Mouse (Mus musculus) forebrain, embryonic 12.5 days (tissue): ENCODE data around the gene Ifi27l2a. TPM values are rescaled to one million over a fixed set of nuclear protein-coding genes. Genes with fewer than 3 reads are reported as not detected.
"Not testable (repeated sequence)": the region's sequence is repeated elsewhere in the genome, so short reads cannot be mapped to it uniquely, and the experiment has no call there.

ENCODE experiments used
- ATAC-seq: fragments of 200-750 bp; cut with Nextera tagmentation; 2 replicates; pipeline ENCODE4 v1.8.0; 2017; ENCODE audit warnings: moderate TSS enrichment; ENCODE audit not compliant: low FRiP score
- H3K27ac ChIP-seq: fragments of 300-500 bp; sonication (generic); 2 replicates; pipeline ENCODE4 v1.5.1; 2016; ENCODE audit warnings: mild to moderate bottlenecking
- H3K27me3 ChIP-seq: fragments of 300-500 bp; sonication (generic); 2 replicates; pipeline ENCODE4 v1.6.1; 2016; ENCODE audit warnings: mild to moderate bottlenecking
- H3K36me3 ChIP-seq: fragments of 300-500 bp; sonication (generic); replicated peaks from 2 replicates; pipeline ENCODE4 v1.6.1; 2016; ENCODE audit warnings: mild to moderate bottlenecking
- H3K4me1 ChIP-seq: fragments of 300-500 bp; sonication (generic); 2 replicates; pipeline ENCODE4 v1.6.1; 2016
- H3K4me2 ChIP-seq: fragments of 300-500 bp; sonication (generic); 2 replicates; pipeline ENCODE4 v1.6.1; 2016; ENCODE audit warnings: mild to moderate bottlenecking, moderate library complexity
- H3K4me3 ChIP-seq: fragments of 300-500 bp; sonication (generic); replicated peaks from 2 replicates; pipeline ENCODE4 v1.5.1; 2016; ENCODE audit warnings: mild to moderate bottlenecking
- H3K9ac ChIP-seq: fragments of 300-500 bp; sonication (generic); 2 replicates; pipeline ENCODE4 v1.6.1; 2016; ENCODE audit warnings: mild to moderate bottlenecking
- H3K9me3 ChIP-seq: fragments of 300-500 bp; sonication (generic); 2 replicates; pipeline ENCODE4 v1.6.1; 2016
- WGBS: fragments of 180-500 bp; shearing (Covaris S2); methylation state at CpG from one replicate; pipeline ENCODE4 v1.1.7; 2016; 5-methylcytosine and 5-hydroxymethylcytosine counted together
- polyA plus RNA-seq: library from polyadenylated mRNA; unstranded; fragments of >200 nt; fragmentation: Nextera tagmentation; extraction: Ambion mirVana; gene quantifications from 2 replicates; pipeline ENCODE4 v1.2.1, GENCODE M21; 2016

Gene Ifi27l2a
- polyA plus RNA-seq, 1 experiment from 2014 or later = 1.7 TPM

DNA sequence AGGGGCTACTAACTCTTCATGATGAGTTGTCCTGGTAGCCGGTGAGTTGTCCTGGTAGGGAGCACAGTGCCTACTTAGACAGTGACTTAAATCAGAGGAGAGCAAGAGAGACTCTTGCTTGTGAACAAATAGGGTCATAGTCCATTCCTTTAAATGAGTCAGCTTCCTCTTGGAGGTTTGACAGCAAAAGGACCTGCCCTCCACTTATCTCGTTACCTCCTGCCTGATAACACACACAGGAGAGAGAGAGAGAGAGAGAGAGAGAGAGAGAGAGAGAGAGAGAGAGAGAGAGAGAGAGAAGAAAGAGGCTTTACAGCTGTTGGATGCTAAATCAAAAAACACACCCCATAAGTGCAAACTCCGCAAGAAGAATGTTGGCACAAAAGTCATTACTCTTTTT, 13.7 kb upstream of the Ifi27l2a start, which contains the start of gene Ifi27l2b:
Gene Ifi27l2b, minus strand, starts transcription at position 84 of the 400 bp plus-strand sequence.
- Histone ChIP-seq H3K4me3 (no peak within 1 kb of the TSS), H3K4me1 (no peaks in the 10 kb centered on the region), H3K27ac (no peak within 1 kb of the TSS), H3K9me3 (no peaks in the 10 kb centered on the region), H3K4me2 (no peak within 1 kb of the TSS), H3K27me3 (no peaks in the 10 kb centered on the region), H3K36me3 (no peaks in the 10 kb centered on the region), H3K9ac (no peak within 1 kb of the TSS)
- no peak for ATAC-seq
- 82% methylated on average over 3 of the region's 3 CpGs for WGBS

DNA sequence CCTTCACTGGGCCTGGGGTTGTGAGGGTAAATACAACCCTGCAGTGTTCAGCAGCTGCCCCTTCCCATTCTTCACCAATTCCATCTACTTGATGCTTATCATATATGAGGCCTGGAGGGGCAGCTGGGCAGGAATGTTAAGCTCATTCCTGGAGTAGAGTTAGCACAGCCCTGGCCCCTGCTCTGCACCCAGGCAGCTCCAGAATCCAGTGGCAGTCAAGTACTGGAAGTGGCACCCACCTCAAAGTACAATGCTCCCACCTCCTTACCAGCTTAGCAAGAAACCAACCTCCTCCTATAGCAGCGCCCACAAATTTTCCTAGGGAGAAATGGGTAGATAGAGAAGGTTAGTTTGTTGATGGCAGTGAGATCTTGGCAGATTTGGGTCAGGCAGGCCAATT, 13.2 kb upstream of the Ifi27l2a start:
- H3K4me2 ChIP-seq, H3K9me3 ChIP-seq, ATAC-seq, H3K36me3 ChIP-seq, H3K4me1 ChIP-seq, H3K9ac ChIP-seq, H3K27ac ChIP-seq, H3K4me3 ChIP-seq, H3K27me3 ChIP-seq: not testable (repeated sequence)
- WGBS = no CpG with 5 or more reads among the region's 1 CpGs

DNA sequence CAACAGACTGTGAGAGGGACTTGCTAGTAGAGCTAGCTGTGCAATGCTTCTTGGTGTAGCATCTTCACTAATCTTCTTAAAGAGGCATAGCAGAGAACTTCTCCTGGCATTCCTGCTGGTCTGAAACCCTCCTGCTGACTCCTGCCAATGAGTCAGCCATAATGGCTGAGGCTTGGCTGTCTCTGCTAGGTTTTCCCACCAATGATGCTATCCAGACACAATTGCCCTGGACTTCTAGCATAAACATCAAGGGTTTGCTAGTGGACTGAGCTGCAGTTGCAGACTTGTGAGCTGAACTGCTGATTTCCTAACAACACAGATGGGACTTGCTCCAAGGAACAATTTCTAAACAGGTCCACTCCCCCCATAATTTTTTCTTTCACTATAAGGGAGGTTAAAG, 9.9 kb upstream of the Ifi27l2a start:
- no peak overlapping the region for H3K9ac ChIP-seq
- H3K27me3 ChIP-seq = no peaks in the 10 kb centered on the region
- no peaks in the 10 kb centered on the region for H3K9me3 ChIP-seq
- no peak overlapping the region for H3K27ac ChIP-seq
- no peak for ATAC-seq
- no peaks in the 10 kb centered on the region for H3K4me1 ChIP-seq
- H3K4me3 ChIP-seq = no peak overlapping the region
- no peaks in the 10 kb centered on the region for H3K36me3 ChIP-seq
- no peak overlapping the region for H3K4me2 ChIP-seq

DNA sequence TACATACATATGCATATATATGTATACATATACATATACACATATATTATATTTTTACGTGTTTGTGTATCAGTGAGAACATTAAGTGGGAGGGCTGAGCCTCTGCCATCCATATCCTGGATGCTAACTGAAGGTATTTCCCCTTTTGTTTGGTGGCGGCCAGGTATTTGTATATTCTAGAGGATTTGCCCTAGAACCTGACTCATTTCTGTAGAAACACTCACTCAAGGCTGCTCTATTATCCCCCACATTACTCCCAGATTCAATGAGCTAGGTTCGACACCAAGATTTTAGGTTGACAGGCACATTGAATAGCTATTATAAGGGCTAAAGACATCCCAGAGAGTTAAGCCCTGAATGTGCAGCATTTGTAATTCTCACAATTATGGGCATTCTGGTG, 1.6 kb upstream of the Ifi27l2a start:
- no peaks in the 10 kb centered on the region for H3K27me3 ChIP-seq
- no peaks in the 10 kb centered on the region for H3K4me1 ChIP-seq
- no peak for ATAC-seq
- no peak overlapping the region for H3K4me3 ChIP-seq
- H3K9me3 ChIP-seq = no peaks in the 10 kb centered on the region
- H3K27ac ChIP-seq = no peak overlapping the region
- WGBS = 64% methylated on average over 3 of the region's 3 CpGs
- H3K36me3 ChIP-seq = no peaks in the 10 kb centered on the region
- H3K9ac ChIP-seq = no peak overlapping the region
- H3K4me2 ChIP-seq = no peak overlapping the region

DNA sequence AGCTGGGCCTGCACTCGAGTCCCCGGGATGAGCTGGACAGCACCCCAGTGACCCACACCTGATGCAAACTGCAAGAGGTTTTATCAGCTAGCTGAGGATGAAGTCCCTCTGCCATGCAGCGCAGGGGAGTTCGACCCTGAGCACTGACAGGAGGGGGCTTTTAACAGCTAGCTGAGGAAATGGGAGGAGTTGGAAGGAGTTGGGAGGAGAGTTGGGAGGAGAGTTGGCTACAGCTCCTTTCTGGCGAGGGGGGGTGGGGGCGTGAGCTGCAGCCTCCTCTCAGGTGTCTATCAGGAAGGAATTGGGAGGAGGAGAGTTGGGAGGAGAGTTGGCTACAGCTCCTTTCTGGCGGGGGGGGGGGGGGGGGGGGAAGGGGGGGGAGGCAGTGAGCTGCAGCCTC, 781 bp upstream of the Ifi27l2a start:
- not testable (repeated sequence) for H3K36me3 ChIP-seq, H3K9ac ChIP-seq, H3K4me3 ChIP-seq, ATAC-seq, H3K9me3 ChIP-seq, H3K4me2 ChIP-seq, H3K27ac ChIP-seq, H3K27me3 ChIP-seq, H3K4me1 ChIP-seq
- WGBS = 48% methylated on average over 6 of the region's 7 CpGs

DNA sequence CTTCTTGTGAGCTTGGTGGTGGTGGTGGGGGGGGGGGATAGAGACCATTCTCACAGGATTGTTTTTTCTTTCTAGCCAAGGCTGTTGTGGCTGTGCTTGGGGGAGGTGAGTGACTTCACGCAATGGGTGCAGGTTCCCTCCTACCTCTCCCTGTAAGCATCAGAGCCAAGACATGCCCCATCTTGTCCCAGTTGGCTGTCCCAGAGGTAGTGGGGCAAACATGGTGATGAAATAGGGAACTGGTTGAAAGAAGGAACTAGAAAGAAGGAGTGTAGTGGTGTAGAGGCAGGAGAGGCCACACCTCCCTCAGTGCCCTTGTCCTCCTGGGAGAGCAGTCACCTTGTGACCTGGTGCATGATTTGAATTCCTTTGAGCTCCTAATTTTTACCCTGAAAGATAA, 5.9 kb downstream of the Ifi27l2a start:
- no peak for ATAC-seq
- H3K9ac ChIP-seq = no peak overlapping the region
- H3K27ac ChIP-seq = no peak overlapping the region
- H3K4me1 ChIP-seq = no peaks in the 10 kb centered on the region
- H3K27me3 ChIP-seq = no peaks in the 10 kb centered on the region
- H3K4me2 ChIP-seq = no peak overlapping the region
- 100% methylated on average over 1 of the region's 1 CpGs for WGBS
- no peaks in the 10 kb centered on the region for H3K9me3 ChIP-seq
- no peak overlapping the region for H3K4me3 ChIP-seq
- no peaks in the 10 kb centered on the region for H3K36me3 ChIP-seq

DNA sequence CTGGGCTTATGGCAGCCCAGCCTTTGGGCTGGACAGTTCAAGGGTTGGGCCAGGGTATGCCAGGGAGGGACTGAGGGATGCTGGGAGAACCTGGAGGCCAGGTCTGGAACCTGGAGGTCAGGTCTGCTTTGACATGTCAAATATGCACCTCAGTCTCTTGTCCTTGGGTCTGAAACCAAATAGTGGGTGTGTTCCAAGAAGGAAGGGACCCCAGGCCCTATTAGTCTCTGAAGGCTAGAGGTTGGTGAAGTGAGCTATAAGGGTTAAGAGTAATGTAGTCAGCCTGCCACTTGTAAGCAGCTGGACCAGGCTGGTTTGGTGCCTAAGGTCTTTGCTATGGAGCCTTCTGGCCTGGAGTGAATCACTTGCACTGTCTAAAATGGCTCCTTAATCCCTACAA, 8.6 kb downstream of the Ifi27l2a start:
- Histone ChIP-seq H3K4me3 (no peak overlapping the region), H3K9ac (no peak overlapping the region), H3K4me2 (no peak overlapping the region), H3K27ac (no peak overlapping the region), H3K4me1 (no peaks in the 10 kb centered on the region), H3K36me3 (no peaks in the 10 kb centered on the region), H3K27me3 (no peaks in the 10 kb centered on the region), H3K9me3 (no peaks in the 10 kb centered on the region)
- ATAC-seq = no peak

DNA sequence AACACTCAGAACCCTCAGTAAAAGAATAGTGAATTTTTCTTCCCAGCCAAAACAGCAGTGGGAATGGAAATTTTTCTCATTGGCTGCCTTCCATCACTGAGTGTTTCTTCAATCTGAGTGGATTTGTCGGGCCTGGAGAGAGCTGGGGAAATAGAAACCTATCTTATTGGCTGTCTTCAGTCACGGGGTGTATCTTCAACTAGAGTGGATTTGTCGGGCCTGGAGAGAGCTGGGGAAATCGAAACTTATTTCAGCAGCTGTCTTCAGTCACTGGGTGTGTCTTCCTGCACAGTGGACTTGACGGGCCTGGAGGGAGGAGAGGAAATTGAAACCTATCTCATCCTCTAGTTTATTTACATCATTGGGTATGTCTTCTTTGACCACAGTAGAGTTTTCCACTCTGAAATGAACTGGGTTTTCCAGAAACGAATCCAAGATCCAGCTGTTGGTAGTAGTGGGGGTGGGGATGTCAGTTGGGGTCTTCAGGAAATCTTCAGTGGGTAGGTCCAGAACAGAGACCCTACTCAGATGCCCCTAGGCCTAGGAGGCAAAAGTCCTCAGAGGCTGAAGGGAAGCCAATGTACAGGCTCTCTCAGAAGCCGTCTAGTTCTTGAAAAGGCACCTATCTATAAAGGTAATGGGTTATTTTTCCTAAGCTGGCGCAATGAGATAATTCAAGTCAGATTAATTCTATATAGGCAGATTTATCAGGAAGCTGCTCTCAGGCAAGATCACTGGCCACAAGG, 9.3 kb downstream of the Ifi27l2a start, which contains the start of gene Ifi27:
Gene Ifi27, plus strand, starts transcription at position 226 of the 746 bp plus-strand sequence.
- no peaks in the 10 kb centered on the region for H3K27me3 ChIP-seq
- H3K4me3 ChIP-seq = no peak within 1 kb of the TSS
- 81% methylated on average over 8 of the region's 8 CpGs for WGBS
- no peak within 1 kb of the TSS for H3K9ac ChIP-seq
- no peaks in the 10 kb centered on the region for H3K9me3 ChIP-seq
- no peaks in the 10 kb centered on the region for H3K36me3 ChIP-seq
- H3K27ac ChIP-seq = no peak within 1 kb of the TSS
- ATAC-seq = no peak
- H3K4me1 ChIP-seq = no peaks in the 10 kb centered on the region
- no peak within 1 kb of the TSS for H3K4me2 ChIP-seq

DNA sequence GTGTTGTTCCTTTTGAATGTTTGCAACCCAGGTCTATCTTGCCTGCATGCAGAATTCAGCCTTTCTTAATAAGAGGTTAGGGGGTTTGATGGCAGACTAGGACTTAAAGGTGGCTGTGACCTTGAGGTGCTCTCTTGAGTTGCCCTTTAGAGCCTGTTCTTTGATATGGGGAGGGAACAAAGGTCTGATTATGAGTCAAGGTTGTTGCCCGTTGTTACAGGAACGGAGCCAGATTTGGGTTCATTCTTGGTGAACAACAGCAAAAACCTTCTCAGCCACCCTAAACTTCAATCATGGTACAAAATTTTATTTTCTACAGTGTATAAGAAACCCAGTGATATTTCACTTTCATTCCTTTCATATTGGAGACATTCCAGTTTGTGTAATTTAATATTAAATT, 10.1 kb downstream of the Ifi27l2a start:
- Histone ChIP-seq H3K4me1 (no peaks in the 10 kb centered on the region), H3K27ac (no peak overlapping the region), H3K4me3 (no peak overlapping the region), H3K9me3 (no peaks in the 10 kb centered on the region), H3K4me2 (no peak overlapping the region), H3K9ac (no peak overlapping the region), H3K36me3 (no peaks in the 10 kb centered on the region), H3K27me3 (no peaks in the 10 kb centered on the region)
- WGBS = 80% methylated on average over 2 of the region's 2 CpGs
- ATAC-seq = no peak

DNA sequence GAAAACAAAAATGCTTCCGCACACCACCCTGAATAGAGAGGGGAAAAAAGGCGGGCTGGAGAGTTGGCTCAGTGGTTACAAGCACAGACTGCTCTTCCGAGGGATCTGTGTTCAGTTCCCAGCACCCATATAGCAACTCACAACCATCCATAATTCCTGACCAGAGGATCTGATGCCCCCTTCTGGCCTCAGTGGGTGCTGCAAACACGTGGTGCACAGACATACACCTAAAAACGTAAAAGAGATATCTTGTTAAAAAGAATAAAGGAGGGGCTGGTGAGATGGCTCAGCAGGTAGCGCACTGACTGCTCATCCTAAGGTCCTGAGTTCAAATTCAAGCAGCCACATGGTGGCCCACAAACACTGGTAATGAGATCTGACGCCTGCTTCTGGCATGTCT, 16.8 kb downstream of the Ifi27l2a start:
- 92% methylated on average over 7 of the region's 7 CpGs for WGBS
- Histone ChIP-seq H3K9me3 (no peaks in the 10 kb centered on the region), H3K4me1 (peaks cover 25% of the 10 kb centered on the region), H3K9ac (no peak overlapping the region), H3K4me3 (no peak overlapping the region), H3K36me3 (peaks cover 11% of the 10 kb centered on the region), H3K27ac (no peak overlapping the region), H3K27me3 (no peaks in the 10 kb centered on the region), H3K4me2 (no peak overlapping the region)
- no peak for ATAC-seq

DNA sequence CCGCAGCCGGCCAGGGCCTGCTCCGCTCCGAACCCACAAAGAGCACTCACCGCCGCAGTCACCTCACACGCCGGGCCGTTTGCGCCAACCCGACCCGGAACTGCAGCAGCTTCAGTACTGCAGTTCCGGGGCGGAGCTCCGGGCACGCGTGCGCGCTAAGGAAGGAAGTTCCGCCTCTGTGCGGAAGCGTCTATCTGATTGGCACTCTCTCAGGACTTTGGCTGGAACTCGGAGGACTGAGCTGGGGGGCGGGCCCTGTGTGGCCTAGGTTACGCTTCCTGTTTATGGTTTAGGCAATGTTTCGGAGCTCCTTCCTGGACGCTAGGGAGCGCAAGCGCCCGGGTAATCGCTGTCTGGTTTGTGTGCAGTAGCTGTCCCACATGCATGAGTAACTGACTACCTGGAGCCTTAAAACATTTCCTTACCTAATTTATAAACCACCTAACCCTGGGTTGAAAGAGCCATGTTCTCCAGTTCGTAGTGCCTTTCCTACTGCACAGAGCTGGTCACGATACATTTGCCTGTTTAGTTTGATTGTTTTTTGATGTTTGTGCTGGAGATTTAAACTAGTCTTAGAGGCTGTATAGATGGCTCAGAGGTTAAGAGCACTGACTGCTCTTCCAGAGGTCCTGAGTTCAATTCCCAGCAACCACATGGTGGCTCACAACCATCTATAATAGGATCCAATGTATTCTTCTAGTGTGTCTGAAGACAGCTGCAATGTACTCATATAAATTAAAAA, 17.6 kb downstream of the Ifi27l2a start, which contains the start of gene Ddx24:
Gene Ddx24, minus strand, starts transcription at position 102 of the 742 bp plus-strand sequence.
- Histone ChIP-seq H3K27me3 (no peaks in the 10 kb centered on the region), H3K9me3 (no peaks in the 10 kb centered on the region), H3K4me1 (peaks cover 31% of the 10 kb centered on the region), H3K27ac (0 out of 2 replicates have a peak within 1 kb of the TSS, but pooled peaks have one; percentile 48), H3K4me3 (peak within 1 kb of the TSS; percentile 92), H3K9ac (peak within 1 kb of the TSS; percentile 85), H3K36me3 (peaks cover 14% of the 10 kb centered on the region), H3K4me2 (peak within 1 kb of the TSS; percentile 92)
- WGBS = 1% methylated on average over 33 of the region's 33 CpGs
- peak; percentile 100 for ATAC-seq

DNA sequence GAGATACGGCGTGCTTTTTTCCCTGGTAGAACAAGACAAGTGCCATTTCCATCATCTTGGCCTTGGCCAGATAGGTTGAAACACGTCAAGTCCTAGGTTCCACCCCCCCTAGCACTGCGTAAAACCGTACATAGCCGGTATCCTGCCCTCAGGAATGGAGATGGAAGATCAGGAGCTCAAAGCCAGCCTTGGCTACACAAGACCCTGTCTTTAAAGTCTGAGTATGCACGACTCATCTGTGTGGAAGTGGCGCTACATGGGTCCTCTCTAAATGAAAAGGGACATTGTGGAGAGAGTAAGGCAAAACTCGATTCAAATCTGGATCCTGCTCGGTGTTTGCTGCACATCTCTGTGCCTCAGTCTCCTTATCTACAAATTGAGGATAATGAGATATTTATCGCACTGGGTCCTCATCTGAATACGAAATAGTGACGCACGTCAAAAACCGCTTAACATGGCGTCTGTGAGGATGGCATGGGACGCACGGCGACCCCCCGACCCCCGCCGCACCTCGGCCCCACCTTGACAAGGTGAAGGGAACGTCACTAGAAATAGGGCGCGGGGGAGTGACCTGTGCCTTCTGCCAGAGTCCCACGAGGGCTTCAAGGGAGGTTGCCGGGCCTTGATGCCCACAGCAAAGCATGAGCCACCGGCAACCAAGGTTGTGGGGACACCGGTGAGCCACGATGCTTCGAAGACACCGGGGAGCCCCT, 18.3 kb downstream of the Ifi27l2a start:
- H3K9me3 ChIP-seq = no peaks in the 10 kb centered on the region
- peaks cover 31% of the 10 kb centered on the region for H3K4me1 ChIP-seq
- 9% methylated on average over 33 of the region's 33 CpGs for WGBS
- H3K4me3 ChIP-seq = peak overlapping the region; percentile 92
- H3K27ac ChIP-seq = no peak overlapping the region
- no peak for ATAC-seq
- no peaks in the 10 kb centered on the region for H3K27me3 ChIP-seq
- H3K36me3 ChIP-seq = peaks cover 14% of the 10 kb centered on the region
- H3K9ac ChIP-seq = peak overlapping the region; percentile 85
- H3K4me2 ChIP-seq = peak overlapping the region; percentile 92
